Mouse (Mus musculus): ENCODE measurements around the gene Olfr639.
"Not testable (repeated sequence)": the region's sequence is repeated elsewhere in the genome, so short reads cannot be mapped to it uniquely, and the experiment has no call there.

The Olfr639 gene

GRCm38 (mm10) chr7:104017203-104017602 is at the start of gene Olfr639:
Olfr639 (minus strand) TSS chr7:104017303.
- no peak for DNase-seq

GRCm38 (mm10) chr7:104061345-104061744 is 44.2 kb upstream of the Olfr639 start, which contains the start of gene 4930516K23Rik:
4930516K23Rik (minus strand) TSS chr7:104061445.
- no peak for DNase-seq

GRCm38 (mm10) chr7:104059215-104059614 is 42.1 kb upstream of the Olfr639 start:
- no peak for DNase-seq

- DNase-seq = no peak
These were observed 35.5 kb upstream of the Olfr639 start, which contains the start of gene Olfr642 for GRCm38 (mm10) chr7:104052566-104052965. Olfr642 (minus strand) TSS chr7:104052666.

- no peak for DNase-seq
These were observed 33.6 kb upstream of the Olfr639 start for GRCm38 (mm10) chr7:104050745-104051144.

- DNase-seq = no peak
These were observed 18.0 kb upstream of the Olfr639 start, which contains the start of gene Olfr641 for GRCm38 (mm10) chr7:104035145-104035544. Olfr641 (plus strand) TSS chr7:104035445.

- DNase-seq = no peak
These were observed 9.9 kb upstream of the Olfr639 start for GRCm38 (mm10) chr7:104026978-104027377.

GRCm38 (mm10) chr7:104025473-104025872 is 8.4 kb upstream of the Olfr639 start, which contains the start of gene Olfr640:
Olfr640 (minus strand) TSS chr7:104025573.
- DNase-seq = no peak

GRCm38 (mm10) chr7:104021651-104022050 is 4.5 kb upstream of the Olfr639 start:
- DNase-seq = no peak

- DNase-seq = no peak
These were observed 1.9 kb upstream of the Olfr639 start for GRCm38 (mm10) chr7:104018953-104019352.

- DNase-seq = no peak
These were observed 18.0 kb downstream of the Olfr639 start for GRCm38 (mm10) chr7:103999124-103999523.

GRCm38 (mm10) chr7:103998446-103998845 is 18.7 kb downstream of the Olfr639 start, which contains the start of gene Olfr638:
Olfr638 (plus strand) TSS chr7:103998746.
- no peak for DNase-seq

- no peak for DNase-seq
These were observed 45.3 kb downstream of the Olfr639 start for GRCm38 (mm10) chr7:103971782-103972181.

GRCm38 (mm10) chr7:103970852-103971251 is 46.3 kb downstream of the Olfr639 start, which contains the start of gene Olfr635:
Olfr635 (plus strand) TSS chr7:103971152.
- no peak for DNase-seq

- DNase-seq = not testable (repeated sequence)
These were observed 50.2 kb downstream of the Olfr639 start for GRCm38 (mm10) chr7:103966873-103967272.
